Mouse (Mus musculus): Measurements from ENCODE around the gene Synj1. TPM values are rescaled to one million over a fixed set of nuclear protein-coding genes. Genes with fewer than 3 reads are reported as not detected.

Gene Synj1
- 10 to 100 TPM; 29.0 to 30.8 TPM for total RNA-seq (2021)

GRCm38 (mm10) chr16:91011021-91011683, at the start of gene Synj1:
Gene Synj1 (minus strand): TSS chr16:91011308.
- intact Hi-C loops (cut with DNase I) = loop anchor here (2.0 to 5.0 kb wide), 2 partner anchors 34 to 184 kb away; partner anchors contain the start of genes Eva1c and Paxbp1

GRCm38 (mm10) chr16:91057741-91058140, 46.6 kb upstream of the Synj1 start:
- intact Hi-C loops (cut with DNase I) = no loop called here
- DNase-seq = no peak

More at GRCm38 (mm10) chr16:91011021-91011683, at the start of gene Synj1:
- peak; percentile 93 for DNase-seq

- DNase-seq = no peak
- intact Hi-C loops (cut with DNase I) = no loop called here
These were observed 46.2 kb upstream of the Synj1 start for GRCm38 (mm10) chr16:91057261-91057660.

DNA sequence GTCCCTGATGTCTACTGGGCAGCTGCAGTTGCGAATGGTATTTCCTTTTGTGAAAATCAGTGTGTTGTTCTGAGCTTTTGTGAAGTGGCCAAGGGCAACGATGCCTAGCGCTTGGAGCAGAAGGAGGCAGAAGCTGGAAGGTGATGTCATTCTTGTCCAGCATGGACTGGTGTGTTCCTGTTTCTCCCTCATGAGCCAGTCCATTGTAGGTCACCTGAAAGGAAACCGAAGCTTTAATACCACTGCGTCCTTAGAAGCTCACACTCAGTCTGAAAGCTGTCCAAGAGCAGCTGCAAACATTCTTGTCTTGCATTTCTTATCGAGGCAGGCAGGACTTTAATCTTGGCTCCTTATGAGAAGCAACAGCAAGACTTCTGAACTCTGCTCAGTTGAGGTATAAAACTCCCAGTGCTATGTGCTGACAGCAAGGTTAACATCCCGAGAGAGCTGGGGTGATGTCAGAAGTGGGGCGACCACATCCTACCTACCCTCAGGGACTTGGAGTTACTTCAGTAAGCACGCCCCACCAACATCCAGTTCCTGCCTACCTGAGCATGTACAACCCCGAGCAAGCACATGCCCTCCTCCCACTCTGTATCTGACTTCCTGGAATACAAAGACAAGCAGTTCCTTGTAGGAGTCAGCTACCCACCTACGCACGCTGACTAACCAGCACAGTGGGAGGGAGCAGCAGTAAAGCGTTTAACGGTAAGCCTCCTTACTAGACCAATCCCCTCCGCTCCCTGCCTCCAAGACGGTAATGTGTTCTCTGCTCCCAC, 45.1 kb upstream of the Synj1 start:
- intact Hi-C loops (cut with DNase I) = no loop called here
- DNase-seq = peak; percentile 9 to 13

DNA sequence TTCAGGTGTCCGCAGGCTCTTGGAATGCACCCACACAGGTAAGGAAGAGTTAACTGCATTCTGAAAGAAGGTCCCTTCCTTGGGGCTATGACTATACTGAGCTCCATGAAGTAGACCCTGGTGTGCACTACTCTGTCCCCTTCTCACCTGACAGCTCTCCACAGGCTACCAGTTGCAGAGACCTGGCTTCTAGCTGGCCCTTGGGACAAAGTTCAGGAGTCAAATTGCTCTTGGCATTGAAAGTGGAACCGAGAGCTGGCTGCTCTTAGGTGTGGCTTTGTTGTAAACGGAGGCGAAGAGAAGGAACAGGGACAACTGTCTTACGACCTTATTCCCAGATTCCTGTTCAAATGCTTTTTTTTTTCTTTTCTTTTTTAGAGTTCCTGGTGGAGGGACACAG, 44.0 kb upstream of the Synj1 start:
- intact Hi-C loops (cut with DNase I) = no loop called here

DNA sequence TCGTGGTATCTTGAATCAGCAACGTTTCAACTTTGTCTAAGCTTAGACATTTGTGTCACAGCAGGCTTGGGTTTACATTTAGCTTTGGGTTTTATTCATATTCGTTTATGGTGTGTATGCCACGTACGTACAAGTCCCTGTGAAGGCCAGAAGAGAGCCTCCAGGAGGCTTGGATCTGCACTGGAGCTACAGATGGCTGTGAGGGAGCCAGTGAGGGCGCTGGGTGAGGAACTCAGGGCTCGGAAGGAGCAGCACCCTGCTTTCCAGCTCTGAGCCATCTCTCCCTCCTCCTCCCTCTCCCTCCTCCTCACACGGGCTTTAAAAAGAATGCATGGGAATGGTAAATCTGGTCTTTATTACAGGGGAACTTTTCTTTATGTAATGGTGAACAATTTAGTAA, 42.5 kb upstream of the Synj1 start:
- no peak for DNase-seq
- intact Hi-C loops (cut with DNase I) = no loop called here

More for the DNA sequence above, 44.0 kb upstream of the Synj1 start:
- no peak for DNase-seq

- peak; percentile 26 to 66 for DNase-seq
- intact Hi-C loops (cut with DNase I) = loop anchor here (2.0 kb wide), 1 partner anchor 35 kb away; the partner anchor contains the start of gene Synj1
These were observed 34.4 kb upstream of the Synj1 start for GRCm38 (mm10) chr16:91045511-91045910.

- peak; percentile 99 to 100 for DNase-seq
- intact Hi-C loops (cut with DNase I) = loop anchor here (2.0 kb wide), 1 partner anchor 34 kb away; the partner anchor contains the start of gene Synj1
These were observed 33.4 kb upstream of the Synj1 start, which contains the start of gene Paxbp1 for GRCm38 (mm10) chr16:91044270-91045182. Gene Paxbp1 (minus strand): TSS chr16:91044543.

DNA sequence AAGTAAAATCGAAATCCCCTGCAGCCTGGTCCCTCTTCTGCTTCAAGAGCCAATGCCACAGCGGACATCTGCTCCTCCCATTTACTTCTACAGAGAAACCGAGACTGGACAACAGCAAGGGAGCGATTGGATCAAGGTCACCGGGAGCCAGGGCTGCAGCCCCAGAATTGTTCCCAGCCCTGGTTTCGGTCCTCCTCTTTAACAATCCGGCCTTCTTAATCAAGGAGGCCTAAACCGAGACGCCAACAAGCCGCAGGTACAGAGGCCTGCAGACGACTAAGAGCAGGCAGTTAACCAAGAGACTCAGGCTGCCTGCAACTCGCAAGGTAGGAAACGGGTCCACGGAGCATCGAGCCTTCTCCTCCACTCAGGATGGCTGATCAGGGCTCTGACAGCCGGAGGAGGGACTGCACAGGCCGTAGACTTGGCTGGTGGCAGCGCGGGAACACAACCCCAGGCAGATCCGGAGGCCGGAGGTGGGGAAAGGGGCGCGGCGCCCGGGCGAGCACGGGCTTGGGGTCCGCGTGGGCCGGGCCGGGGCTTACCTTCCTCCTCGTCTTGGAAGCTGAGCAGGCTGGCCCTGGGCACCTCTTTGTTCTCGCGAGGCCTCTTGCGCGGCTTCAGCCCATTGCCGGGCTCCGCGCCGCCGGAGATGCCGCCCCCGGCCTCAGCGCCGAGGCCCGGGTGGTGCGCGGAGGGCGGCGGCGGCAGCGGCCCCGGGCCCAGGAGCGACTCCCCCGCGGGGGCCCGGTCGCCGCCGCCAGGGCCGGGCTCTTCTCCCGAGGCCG, 32.5 kb upstream of the Synj1 start:
- peak; percentile 67 to 74 for DNase-seq
- intact Hi-C loops (cut with DNase I) = loop anchor here (2.0 kb wide), 1 partner anchor 33 kb away; the partner anchor contains the start of gene Synj1

GRCm38 (mm10) chr16:91042640-91043039, 31.5 kb upstream of the Synj1 start:
- intact Hi-C loops (cut with DNase I) = no loop called here
- no peak for DNase-seq

DNA sequence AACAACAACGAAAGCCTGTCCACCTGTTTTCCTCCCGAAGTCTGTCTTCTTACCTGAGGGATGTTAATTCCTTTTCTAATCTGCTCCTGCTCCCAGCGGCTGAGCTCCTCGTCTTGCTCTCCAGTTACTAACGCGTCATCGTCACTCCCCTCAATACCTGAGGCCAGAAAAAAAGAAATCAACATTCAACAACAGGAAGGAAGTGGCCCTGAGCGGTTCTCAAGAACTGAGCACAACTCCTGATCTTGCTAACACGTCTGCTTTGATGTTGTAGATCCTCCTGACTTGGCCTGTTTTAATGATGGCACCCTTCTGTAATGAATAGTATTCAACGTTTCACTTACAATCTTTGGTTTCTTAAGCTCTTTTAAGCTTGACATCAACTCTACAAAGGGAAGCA, 24.8 kb upstream of the Synj1 start:
- DNase-seq = no peak
- intact Hi-C loops (cut with DNase I) = no loop called here

DNA sequence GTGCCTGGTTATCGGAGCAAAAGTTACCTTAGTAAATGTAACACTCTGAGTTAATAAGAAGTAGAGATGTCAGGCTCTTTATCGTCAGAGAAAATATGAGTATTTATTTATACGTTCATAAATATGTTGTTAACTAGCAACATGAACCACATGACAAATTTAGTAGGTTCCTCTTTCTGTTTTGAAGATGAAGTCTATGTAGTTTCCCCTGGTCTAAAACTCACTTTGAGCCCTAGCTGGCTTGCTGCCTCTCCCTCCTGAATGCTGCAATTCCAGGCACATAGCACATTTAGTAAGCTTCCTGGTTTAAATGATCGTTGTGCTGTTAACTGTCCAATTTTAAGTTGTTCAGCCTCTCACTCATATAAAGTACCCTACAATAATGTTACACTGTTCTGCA, 19.6 kb upstream of the Synj1 start:
- intact Hi-C loops (cut with DNase I) = no loop called here
- no peak for DNase-seq

DNA sequence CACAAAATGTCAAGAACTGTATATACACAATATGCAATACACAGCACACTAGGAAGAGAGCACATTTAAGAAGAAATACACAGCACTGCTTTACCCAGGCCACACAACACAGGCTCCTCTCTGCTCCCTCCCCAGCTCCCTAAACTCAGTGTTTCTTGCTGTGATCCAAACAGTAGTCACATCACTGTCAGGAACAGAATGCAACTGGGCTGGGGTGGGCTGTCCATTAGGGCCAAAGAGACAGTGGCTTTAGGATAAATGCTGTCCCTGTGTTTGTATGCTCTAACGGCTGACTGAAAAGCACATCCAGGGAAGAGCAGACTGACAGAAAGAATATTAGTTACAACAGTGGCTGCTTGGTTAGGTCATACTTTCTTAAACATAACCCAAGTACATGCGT, 18.8 kb upstream of the Synj1 start:
- no peak for DNase-seq
- intact Hi-C loops (cut with DNase I) = no loop called here

DNA sequence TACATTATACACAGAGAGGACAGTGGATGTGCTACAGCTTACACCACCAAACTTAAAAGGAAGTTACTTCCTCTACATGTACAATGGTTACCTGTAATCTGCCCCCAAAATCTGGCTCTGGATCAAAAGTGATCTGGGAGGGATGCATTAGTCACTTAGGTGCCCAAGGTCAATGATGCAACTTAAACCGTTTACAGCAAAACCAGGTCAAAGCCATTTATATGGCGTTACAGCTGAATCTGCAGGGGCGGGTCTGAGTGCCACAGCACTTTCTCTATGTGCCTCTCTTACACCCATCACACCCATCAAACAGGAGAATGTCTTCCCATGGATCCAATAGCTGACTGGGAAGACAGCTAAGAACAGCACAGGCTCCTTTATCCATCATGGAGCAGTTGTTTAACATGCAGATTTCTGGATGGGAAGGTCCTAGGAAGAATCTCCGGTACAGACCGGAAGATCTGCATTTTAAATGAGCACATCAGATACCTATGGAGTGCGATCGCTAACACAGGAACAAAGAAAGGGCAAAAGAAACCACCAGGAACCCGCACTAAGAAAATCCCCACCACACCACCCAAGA, 18.1 kb upstream of the Synj1 start:
- DNase-seq = no peak
- intact Hi-C loops (cut with DNase I) = no loop called here

DNA sequence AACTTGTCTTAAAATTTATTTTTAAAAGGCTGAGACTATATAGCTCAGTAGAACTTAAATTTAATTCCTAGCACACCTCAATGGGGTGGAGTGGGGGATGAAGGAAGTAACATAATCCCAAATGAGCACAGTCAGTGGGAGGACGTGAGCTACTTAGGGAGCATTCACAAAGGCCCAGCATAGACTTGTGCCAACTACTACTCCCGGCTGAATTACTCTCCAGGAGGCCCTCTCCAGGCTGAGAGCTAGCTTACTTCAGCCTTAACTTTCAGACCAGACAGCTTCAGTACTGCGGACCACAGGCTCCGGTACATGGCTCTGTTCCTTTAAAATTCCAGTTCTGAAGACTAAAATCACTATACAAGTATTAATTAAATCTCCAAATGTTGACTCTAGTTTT, 15.2 kb upstream of the Synj1 start:
- no peak for DNase-seq
- intact Hi-C loops (cut with DNase I) = no loop called here

DNA sequence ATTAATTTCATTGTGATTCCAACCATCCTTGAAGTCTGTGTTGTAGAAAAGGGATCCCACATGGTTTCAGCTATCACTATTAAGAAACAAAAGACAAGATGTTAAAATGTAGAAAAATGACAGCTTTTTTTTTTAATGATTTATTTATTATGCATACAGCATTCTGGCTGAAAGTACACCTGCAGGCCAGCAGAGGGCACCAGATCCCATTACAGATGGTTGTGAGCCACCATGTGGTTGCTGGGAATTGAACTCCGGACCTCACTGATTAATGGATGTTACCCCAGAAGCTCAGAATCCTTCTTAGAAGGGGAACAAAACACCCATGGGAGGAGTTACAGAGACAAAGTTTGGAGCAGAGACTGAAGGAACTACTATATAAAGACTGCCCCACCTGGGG, 12.3 kb upstream of the Synj1 start:
- DNase-seq = peak in 1 of 2 experiments; percentile 16
- intact Hi-C loops (cut with DNase I) = no loop called here

DNA sequence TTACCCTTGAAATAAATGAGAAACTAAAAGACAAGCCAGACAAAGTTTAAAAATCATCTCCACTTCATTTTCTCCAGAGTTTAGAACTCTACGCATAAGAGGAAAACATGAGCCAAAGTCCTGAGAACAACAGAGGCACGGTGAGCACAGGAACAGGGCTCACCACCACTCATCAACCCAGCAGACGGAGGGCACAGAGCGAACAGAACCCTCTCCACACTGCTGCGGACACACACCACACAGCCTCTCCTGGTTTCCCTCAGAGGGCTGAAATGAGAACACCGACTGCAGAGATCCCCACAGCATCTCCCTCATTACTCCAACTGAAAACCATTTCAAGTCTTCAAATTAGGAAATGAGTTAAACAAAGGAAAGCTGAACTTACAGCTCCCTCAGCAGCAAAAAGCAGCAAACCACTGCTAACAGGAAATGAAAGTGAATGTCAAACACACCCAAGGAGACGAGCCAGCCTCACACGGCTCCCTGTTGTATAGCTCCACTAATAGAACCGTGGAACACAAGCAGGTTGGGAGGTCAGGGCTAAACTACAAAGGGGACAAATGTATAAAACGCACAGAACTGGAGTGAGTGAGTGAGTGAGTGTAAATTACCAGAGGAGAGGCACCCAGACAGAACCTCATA, 9.9 kb upstream of the Synj1 start:
- intact Hi-C loops (cut with DNase I) = no loop called here
- no peak for DNase-seq

GRCm38 (mm10) chr16:91019476-91019875, 8.4 kb upstream of the Synj1 start:
- intact Hi-C loops (cut with DNase I) = no loop called here
- no peak for DNase-seq

GRCm38 (mm10) chr16:91015761-91016160, 4.7 kb upstream of the Synj1 start:
- intact Hi-C loops (cut with DNase I) = no loop called here
- DNase-seq = no peak
